Mouse (Mus musculus) heart, postnatal 10 days (tissue): ENCODE results near the gene Zfp36l1. TPM values are rescaled to one million over a fixed set of nuclear protein-coding genes. Genes with fewer than 3 reads are reported as not detected.

ENCODE experiments used
- total RNA-seq, 2 experiments: library from RNA; stranded (reverse); gene quantifications; 2 replicates each; pipeline ENCODE4 v1.2.3; 2021

Gene Zfp36l1
- total RNA-seq, 2 experiments from 2014 or later = 126 to 152 TPM

Other genes with a start within 250 kb of the Zfp36l1 start
- 10 to 100 TPM; 70.7 to 71.9 TPM for gene Actn1, start 147.4 kb upstream of the Zfp36l1 start, total RNA-seq